Mouse (Mus musculus): ENCODE measurements around the gene Ppp6r3.
A peak's percentile ranks its signal among the peaks of the same experiment; 100 is the strongest.

Gene Ppp6r3

GRCm38 (mm10) chr19:3575632-3576384 lies at the start of gene Ppp6r3:
Gene Ppp6r3, minus strand, starts transcription at chr19:3575749.
- DNase-seq (ENCODE audit: low spot score) = peak; percentile 100

GRCm38 (mm10) chr19:3625111-3625510 lies 49.6 kb upstream of the Ppp6r3 start:
- no peak for DNase-seq (ENCODE audit: low spot score)

- peak; percentile 51 for DNase-seq (ENCODE audit: low spot score)
Observed at GRCm38 (mm10) chr19:3623824-3624223, 48.3 kb upstream of the Ppp6r3 start.

- DNase-seq (ENCODE audit: low spot score) = no peak
Observed at GRCm38 (mm10) chr19:3623294-3623693, 47.7 kb upstream of the Ppp6r3 start.

- no peak for DNase-seq (ENCODE audit: low spot score)
Observed at GRCm38 (mm10) chr19:3620871-3621270, 45.3 kb upstream of the Ppp6r3 start.

- peak; percentile 39 for DNase-seq (ENCODE audit: low spot score)
Observed at GRCm38 (mm10) chr19:3619359-3619758, 43.8 kb upstream of the Ppp6r3 start.

- no peak for DNase-seq (ENCODE audit: low spot score)
Observed at GRCm38 (mm10) chr19:3613991-3614390, 38.4 kb upstream of the Ppp6r3 start.

- DNase-seq (ENCODE audit: low spot score) = no peak
Observed at GRCm38 (mm10) chr19:3612534-3613273, 37.2 kb upstream of the Ppp6r3 start.

GRCm38 (mm10) chr19:3611730-3612129 lies 36.2 kb upstream of the Ppp6r3 start:
- no peak for DNase-seq (ENCODE audit: low spot score)

GRCm38 (mm10) chr19:3610886-3611285 lies 35.3 kb upstream of the Ppp6r3 start:
- peak; percentile 52 for DNase-seq (ENCODE audit: low spot score)

GRCm38 (mm10) chr19:3609826-3610225 lies 34.3 kb upstream of the Ppp6r3 start:
- DNase-seq (ENCODE audit: low spot score) = no peak

- no peak for DNase-seq (ENCODE audit: low spot score)
Observed at GRCm38 (mm10) chr19:3594316-3594715, 18.8 kb upstream of the Ppp6r3 start.

- DNase-seq (ENCODE audit: low spot score) = no peak
Observed at GRCm38 (mm10) chr19:3593379-3594055, 18.0 kb upstream of the Ppp6r3 start.

- no peak for DNase-seq (ENCODE audit: low spot score)
Observed at GRCm38 (mm10) chr19:3589968-3590367, 14.4 kb upstream of the Ppp6r3 start.

- DNase-seq (ENCODE audit: low spot score) = no peak
Observed at GRCm38 (mm10) chr19:3589547-3589946, 14.0 kb upstream of the Ppp6r3 start.

- peak; percentile 46 for DNase-seq (ENCODE audit: low spot score)
Observed at GRCm38 (mm10) chr19:3587729-3588128, 12.2 kb upstream of the Ppp6r3 start.

GRCm38 (mm10) chr19:3586540-3586939 lies 11.0 kb upstream of the Ppp6r3 start:
- DNase-seq (ENCODE audit: low spot score) = peak; percentile 72

GRCm38 (mm10) chr19:3586026-3586425 lies 10.5 kb upstream of the Ppp6r3 start:
- DNase-seq (ENCODE audit: low spot score) = no peak

GRCm38 (mm10) chr19:3581326-3581725 lies 5.8 kb upstream of the Ppp6r3 start:
- DNase-seq (ENCODE audit: low spot score) = peak; percentile 69

GRCm38 (mm10) chr19:3577911-3578290 lies 2.4 kb upstream of the Ppp6r3 start:
- no peak for DNase-seq (ENCODE audit: low spot score)

- no peak for DNase-seq (ENCODE audit: low spot score)
Observed at GRCm38 (mm10) chr19:3577265-3577910, 1.8 kb upstream of the Ppp6r3 start.
